Mouse (Mus musculus): ENCODE measurements at regions not wholly inside any gene's neighbourhood (a gene's known extent, or its start where the extent isn't known, plus 50 kb on each side); places are given as distances from the start of the nearest gene placed in this dataset.
A peak's percentile ranks its signal among the peaks of the same experiment; 100 is the strongest.

GRCm38 (mm10) chr1:77723246-77723645 is 208.4 kb upstream of the Epha4 start:
- no peaks in the 10 kb centered on the region; the same call in 1 of the 2 replicates for H3K4me1 ChIP-seq (ENCODE audit: control insufficient read depth, insufficient read depth, low read length)
- no peak for TF ChIP-seq POLR2A (IDR thresholded peaks at IDR 0.05; ENCODE audit: low read depth, low read length)
- no peak for TF ChIP-seq CTCF (IDR thresholded peaks at IDR 0.05; ENCODE audit: borderline replicate concordance, insufficient read depth, low read length)
- no peak overlapping the region for H3K4me3 ChIP-seq (ENCODE audit: insufficient read depth, low read length)
- H3K27ac ChIP-seq (ENCODE audit: insufficient read depth, low read length): no peak overlapping the region

- no peaks in the 10 kb centered on the region; the same call in 1 of the 2 replicates for H3K4me1 ChIP-seq (ENCODE audit: control insufficient read depth, insufficient read depth, low read length)
- H3K27ac ChIP-seq (ENCODE audit: insufficient read depth, low read length): no peak overlapping the region
- no peak overlapping the region for H3K4me3 ChIP-seq (ENCODE audit: insufficient read depth, low read length)
- TF ChIP-seq POLR2A (IDR thresholded peaks at IDR 0.05; ENCODE audit: low read depth, low read length) (no peak), CTCF (IDR thresholded peaks at IDR 0.05; ENCODE audit: borderline replicate concordance, insufficient read depth, low read length) (no peak)
Observed at GRCm38 (mm10) chr1:77720859-77721258, 206.0 kb upstream of the Epha4 start.

DNA sequence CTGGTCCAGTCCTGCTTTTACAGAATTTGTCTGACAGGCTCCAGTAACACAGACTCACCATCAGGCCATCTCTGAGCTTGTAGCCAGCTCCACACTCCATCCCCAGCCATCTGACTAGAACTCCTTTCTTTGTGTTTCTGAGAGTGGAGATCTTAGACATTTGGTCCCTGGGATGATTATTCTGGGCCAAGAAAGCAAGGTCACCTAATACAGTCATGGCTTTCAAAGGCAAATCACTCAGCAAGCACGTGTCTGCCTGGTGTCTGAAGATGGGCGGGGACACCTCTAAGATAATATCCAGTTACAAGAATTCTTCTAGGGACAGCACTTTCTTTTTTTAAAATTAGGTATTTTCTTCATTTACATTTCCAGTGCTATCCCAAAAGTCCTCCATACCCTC is 198.1 kb upstream of the Epha4 start:
- Histone ChIP-seq H3K4me3 (ENCODE audit: insufficient read depth, low read length) (no peak overlapping the region), H3K4me1 (ENCODE audit: control insufficient read depth, insufficient read depth, low read length) (no peaks in the 10 kb centered on the region), H3K27ac (ENCODE audit: insufficient read depth, low read length) (no peak overlapping the region)
- no peak for TF ChIP-seq POLR2A (IDR thresholded peaks at IDR 0.05; ENCODE audit: low read depth, low read length)
- TF ChIP-seq CTCF (IDR thresholded peaks at IDR 0.05; ENCODE audit: borderline replicate concordance, insufficient read depth, low read length): no peak

GRCm38 (mm10) chr1:77708202-77709020 is 193.5 kb upstream of the Epha4 start:
- H3K4me1 ChIP-seq (ENCODE audit: control insufficient read depth, insufficient read depth, low read length): no peaks in the 10 kb centered on the region
- no peak overlapping the region for H3K27ac ChIP-seq (ENCODE audit: insufficient read depth, low read length)
- H3K4me3 ChIP-seq (ENCODE audit: insufficient read depth, low read length): no peak overlapping the region
- TF ChIP-seq CTCF (IDR thresholded peaks at IDR 0.05; ENCODE audit: borderline replicate concordance, insufficient read depth, low read length) (no peak), POLR2A (IDR thresholded peaks at IDR 0.05; ENCODE audit: low read depth, low read length) (no peak)

DNA sequence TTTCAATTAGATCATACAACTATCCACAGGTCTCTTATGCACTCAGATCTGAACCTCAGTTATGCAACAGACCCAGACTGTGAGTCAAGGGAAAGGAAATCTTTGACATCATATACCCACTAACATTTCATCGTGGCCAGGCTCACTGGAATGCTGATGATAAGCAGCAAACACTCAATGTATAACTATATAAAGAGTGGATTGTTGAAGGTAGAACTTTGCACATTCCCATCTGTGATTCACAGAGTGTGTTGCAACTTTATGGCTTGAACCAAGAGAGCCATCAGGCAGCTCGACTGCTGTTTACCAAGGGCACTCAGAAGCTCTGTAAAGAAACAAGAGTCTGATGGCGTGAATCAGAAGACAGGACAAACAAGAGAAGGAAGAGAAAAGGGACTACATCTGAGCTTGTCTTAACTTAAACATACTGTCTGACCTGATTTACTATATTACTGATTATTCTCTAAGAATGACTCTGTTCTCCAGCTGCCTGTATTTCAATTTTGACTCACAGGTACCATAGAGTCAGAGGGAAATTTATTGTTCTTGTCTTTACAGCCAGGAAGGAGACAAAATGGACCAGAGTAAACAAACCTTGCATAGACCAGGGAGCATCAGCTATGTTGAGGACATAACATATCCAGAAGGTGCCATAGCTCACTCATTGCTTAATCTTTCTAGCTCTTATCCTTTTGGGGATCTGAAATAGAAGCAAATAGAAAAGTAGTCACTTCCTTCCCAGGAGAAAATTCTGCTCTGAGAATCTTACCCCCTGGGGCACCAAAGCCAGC is 180.5 kb upstream of the Epha4 start:
- TF ChIP-seq CTCF (IDR thresholded peaks at IDR 0.05; ENCODE audit: borderline replicate concordance, insufficient read depth, low read length) (no peak), POLR2A (IDR thresholded peaks at IDR 0.05; ENCODE audit: low read depth, low read length) (no peak)
- Histone ChIP-seq H3K4me3 (ENCODE audit: insufficient read depth, low read length) (no peak overlapping the region), H3K4me1 (ENCODE audit: control insufficient read depth, insufficient read depth, low read length) (no peaks in the 10 kb centered on the region; the same call in 1 of the 2 replicates), H3K27ac (ENCODE audit: insufficient read depth, low read length) (peak overlapping the region; percentile 68; the same call in 1 of the 2 replicates)

DNA sequence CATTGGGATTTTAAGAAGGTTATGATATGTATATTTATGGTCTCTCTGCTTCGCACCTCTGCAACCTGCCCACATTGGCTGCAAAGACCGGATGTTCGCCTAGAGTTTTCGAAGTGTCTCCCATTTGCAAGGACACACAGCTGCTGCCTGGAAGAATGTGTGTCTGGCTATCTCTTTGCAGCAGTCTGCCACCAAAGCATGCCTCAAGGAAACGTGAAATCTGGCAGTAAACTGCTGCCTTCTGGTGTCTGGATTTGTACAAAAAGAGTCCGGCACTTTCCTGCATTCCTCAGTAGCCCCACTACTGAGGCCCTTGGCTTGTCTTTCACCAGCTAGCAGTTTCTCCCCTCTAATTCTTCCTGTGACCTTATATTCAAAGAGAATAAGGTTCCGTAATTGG is 148.5 kb upstream of the Epha4 start:
- Histone ChIP-seq H3K27ac (ENCODE audit: insufficient read depth, low read length) (no peak overlapping the region), H3K4me1 (ENCODE audit: control insufficient read depth, insufficient read depth, low read length) (no peaks in the 10 kb centered on the region), H3K4me3 (ENCODE audit: insufficient read depth, low read length) (no peak overlapping the region)
- TF ChIP-seq CTCF (IDR thresholded peaks at IDR 0.05; ENCODE audit: borderline replicate concordance, insufficient read depth, low read length): no peak
- TF ChIP-seq POLR2A (IDR thresholded peaks at IDR 0.05; ENCODE audit: low read depth, low read length): no peak

- Histone ChIP-seq H3K4me3 (ENCODE audit: insufficient read depth, low read length) (no peak overlapping the region), H3K27ac (ENCODE audit: insufficient read depth, low read length) (no peak overlapping the region), H3K4me1 (ENCODE audit: control insufficient read depth, insufficient read depth, low read length) (no peaks in the 10 kb centered on the region)
- TF ChIP-seq CTCF (IDR thresholded peaks at IDR 0.05; ENCODE audit: borderline replicate concordance, insufficient read depth, low read length) (no peak), POLR2A (IDR thresholded peaks at IDR 0.05; ENCODE audit: low read depth, low read length) (no peak)
Observed at GRCm38 (mm10) chr1:77660436-77660835, 145.5 kb upstream of the Epha4 start.

DNA sequence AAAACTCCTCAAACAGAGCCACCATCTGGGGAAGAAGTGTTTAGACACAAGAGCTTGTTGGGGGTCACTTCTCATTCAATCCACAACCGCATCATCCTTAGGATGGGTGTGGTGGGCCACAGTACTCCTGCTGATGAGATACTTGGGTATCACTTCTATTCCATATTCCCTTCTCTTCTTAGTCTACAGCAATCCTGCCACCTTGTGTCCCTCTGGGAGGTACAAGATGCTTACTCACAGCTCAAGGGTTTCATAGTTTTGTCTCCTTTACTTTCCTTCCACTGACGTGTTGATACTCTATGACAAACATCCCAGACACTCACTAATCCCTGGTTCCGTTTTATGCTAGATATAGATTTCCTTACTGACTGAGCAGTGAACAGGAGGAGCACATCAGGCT is 122.1 kb upstream of the Epha4 start:
- H3K4me1 ChIP-seq (ENCODE audit: control insufficient read depth, insufficient read depth, low read length): no peaks in the 10 kb centered on the region
- no peak overlapping the region for H3K4me3 ChIP-seq (ENCODE audit: insufficient read depth, low read length)
- H3K27ac ChIP-seq (ENCODE audit: insufficient read depth, low read length): no peak overlapping the region
- TF ChIP-seq CTCF (IDR thresholded peaks at IDR 0.05; ENCODE audit: borderline replicate concordance, insufficient read depth, low read length): no peak
- TF ChIP-seq POLR2A (IDR thresholded peaks at IDR 0.05; ENCODE audit: low read depth, low read length): no peak

DNA sequence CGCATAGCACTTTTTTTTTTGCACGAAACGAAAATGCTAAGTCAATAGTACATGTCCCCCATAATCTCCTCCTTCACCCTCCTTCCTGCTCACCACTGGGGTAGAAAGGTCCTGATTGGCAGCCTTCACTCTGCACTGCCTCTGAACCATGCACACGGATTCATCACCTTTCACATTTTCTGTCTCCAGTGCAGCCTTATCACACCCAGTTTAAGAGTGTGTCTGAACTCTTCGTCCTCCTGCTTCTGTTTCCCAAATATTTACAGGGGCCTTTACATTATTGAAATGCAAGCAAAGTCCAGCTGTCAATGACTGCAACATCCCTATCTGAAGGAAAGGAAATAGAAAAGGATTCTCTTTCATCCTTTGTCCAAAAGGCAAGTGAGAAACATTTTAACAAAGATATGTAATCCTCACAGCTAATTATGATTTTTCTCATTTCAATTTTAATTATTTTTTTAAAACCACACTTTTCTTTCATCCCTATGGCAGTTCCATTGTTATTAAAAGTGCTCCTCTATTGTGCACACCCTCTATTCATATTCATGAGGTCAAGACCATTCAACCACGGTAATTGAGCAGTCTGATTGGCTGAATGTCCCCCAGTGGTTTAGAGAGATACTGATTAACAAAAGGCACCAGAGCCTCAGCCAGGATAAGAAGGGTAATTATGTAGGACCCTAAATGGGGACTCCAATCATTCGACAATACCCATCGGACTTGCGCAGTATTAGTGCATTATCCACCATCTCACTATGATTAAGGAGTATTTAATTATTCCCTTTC is 114.8 kb upstream of the Epha4 start:
- H3K4me3 ChIP-seq (ENCODE audit: insufficient read depth, low read length): no peak overlapping the region
- no peak overlapping the region for H3K27ac ChIP-seq (ENCODE audit: insufficient read depth, low read length)
- TF ChIP-seq CTCF (IDR thresholded peaks at IDR 0.05; ENCODE audit: borderline replicate concordance, insufficient read depth, low read length) (no peak), POLR2A (IDR thresholded peaks at IDR 0.05; ENCODE audit: low read depth, low read length) (no peak)
- H3K4me1 ChIP-seq (ENCODE audit: control insufficient read depth, insufficient read depth, low read length): no peaks in the 10 kb centered on the region
